Mouse (Mus musculus) thymus, postnatal 10 days (tissue): ENCODE data around the gene Mgll.

Source experiments
- DNase-seq, 2 experiments: peaks; one replicate each; pipeline ENCODE4 v3.0.0; 2021; ENCODE audit warnings: low spot score in 2 of 2

Mgll gene

GRCm38 (mm10) chr6:88724313-88725195 is at the start of gene Mgll:
Gene Mgll, plus strand, starts transcription at chr6:88724412.
- peak; percentile 50 to 66 for DNase-seq

DNA sequence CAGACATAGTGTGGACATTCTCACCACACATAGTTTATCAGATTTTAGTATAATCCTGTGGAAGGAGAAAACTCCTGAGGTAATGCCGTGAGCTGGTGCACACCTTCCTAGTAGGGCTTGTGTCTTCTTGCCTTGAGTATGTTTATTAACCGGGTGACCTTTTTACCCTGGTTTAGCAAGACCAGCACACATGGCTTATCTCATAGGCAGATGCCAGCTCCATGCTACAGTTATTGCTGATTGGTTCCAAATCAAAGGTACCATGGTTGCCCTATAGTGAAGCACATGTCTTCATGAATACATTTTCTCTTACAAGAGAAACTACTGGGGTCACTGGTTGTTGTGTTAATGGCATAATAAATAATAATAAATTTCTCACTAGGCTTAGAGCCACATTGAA is 48.4 kb upstream of the Mgll start:
- no peak for DNase-seq

GRCm38 (mm10) chr6:88676753-88677736 is 47.2 kb upstream of the Mgll start:
- no peak for DNase-seq

DNA sequence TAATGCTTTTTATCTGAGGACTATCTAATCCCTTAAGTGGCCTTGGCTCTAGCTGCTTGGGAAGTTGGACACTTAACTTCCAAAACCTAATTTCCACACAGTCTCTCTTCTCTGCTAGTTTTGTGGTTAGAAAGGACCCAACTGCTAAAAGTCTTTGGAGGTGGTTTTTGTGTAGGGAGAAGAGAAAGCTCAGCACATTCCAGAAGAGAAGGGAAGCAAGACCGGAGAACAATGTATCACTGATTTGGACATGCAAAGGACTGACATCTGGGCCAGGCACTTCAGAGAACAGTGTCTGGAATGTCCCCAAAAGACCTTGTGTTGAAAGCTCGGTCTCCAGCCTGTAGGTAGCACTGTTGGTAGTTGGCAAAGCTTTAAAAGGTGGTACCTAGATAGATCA is 46.5 kb upstream of the Mgll start:
- no peak for DNase-seq

DNA sequence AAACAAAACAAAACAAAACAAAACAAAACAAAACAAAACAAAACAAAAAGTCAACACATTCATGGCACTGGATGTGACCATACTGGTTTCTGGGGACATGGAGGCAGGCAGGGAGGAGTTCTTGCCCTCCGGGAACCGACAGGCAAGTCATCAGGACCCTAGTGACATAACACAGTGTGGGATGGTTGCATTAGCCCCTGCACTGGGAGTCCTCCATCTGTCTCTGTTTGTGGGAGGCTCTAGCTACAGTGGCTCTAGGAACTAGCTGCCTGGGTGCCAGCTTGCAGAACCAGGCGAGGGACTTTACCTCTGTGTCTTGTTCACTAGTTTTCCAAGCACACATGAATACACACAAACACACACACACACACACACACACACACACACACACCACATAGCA is 43.2 kb upstream of the Mgll start:
- no peak for DNase-seq

DNA sequence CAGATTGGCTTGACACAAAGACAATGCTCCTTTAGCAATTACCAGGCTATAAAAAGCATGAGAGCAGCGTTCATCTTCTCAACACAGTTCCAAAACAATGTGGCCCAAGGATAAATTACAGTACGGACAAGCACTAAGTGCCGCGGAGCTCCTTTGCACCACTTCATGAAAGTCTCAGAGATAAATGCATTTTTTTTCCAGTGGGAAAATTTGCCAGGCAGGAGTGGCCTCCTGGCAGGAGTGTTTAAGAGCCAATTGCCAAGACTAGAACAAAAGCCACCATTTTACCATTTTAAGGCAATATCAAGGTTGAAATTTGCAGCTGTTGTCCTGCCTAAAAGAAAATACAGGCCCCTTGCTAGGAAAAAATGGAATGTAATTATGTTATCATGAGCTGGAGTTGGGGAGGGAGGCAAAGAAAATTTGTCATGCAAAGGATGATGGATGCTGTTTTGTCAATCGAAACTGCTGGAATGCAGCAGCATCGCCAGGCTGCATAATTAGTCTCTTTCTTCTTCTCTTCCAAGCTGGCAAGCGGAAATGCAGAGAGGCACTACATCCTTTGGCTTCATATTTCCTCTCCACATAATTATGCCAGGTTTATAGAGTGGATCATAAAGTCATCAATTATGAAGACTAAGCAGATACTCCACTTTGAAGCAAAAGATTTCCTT is 40.7 kb upstream of the Mgll start:
- no peak for DNase-seq

GRCm38 (mm10) chr6:88688171-88688570 is 36.0 kb upstream of the Mgll start:
- no peak for DNase-seq

GRCm38 (mm10) chr6:88688712-88689111 is 35.5 kb upstream of the Mgll start:
- DNase-seq, result no peak

DNA sequence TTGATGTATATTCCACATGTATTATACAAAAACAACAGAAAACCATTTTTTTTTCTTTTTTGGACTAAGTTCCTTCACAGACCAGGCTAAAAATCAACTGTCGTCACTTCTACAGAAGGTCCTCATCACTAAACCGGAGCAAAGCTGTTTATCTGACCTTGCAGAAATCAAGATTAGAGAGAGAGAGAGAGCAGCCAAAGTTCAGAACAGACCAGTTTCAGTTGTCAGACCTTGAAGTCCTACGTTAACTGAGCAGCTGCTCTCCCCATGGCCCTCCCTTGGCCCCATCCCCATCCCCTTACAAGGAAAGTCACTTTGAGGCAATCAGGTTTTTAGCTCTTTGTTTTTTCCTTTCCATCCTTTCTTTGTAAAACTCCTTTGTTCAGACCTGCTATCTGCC is 34.0 kb upstream of the Mgll start:
- no peak for DNase-seq

- DNase-seq, result no peak
Observed at GRCm38 (mm10) chr6:88691361-88691760, 32.9 kb upstream of the Mgll start.

DNA sequence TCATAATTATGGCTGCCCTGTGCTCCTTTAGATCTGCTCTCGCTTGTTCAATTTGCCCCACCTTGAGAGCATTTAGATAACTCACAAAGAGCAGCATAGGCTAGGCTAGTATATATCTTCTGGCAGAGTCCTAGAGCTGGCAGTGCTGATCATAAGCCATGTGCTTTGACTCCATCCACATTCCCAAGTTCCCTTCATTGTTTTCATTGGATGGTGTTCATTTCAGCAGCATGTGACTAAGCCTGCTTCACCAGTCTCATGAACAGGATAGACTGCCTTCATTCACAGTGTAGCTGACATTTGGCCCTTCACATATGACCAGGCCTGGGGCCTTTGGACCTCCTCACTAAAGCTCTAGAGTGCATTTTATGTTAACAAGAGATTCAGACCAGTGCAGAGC is 21.3 kb upstream of the Mgll start:
- DNase-seq, result no peak

GRCm38 (mm10) chr6:88703731-88704130 is 20.5 kb upstream of the Mgll start:
- no peak for DNase-seq

DNA sequence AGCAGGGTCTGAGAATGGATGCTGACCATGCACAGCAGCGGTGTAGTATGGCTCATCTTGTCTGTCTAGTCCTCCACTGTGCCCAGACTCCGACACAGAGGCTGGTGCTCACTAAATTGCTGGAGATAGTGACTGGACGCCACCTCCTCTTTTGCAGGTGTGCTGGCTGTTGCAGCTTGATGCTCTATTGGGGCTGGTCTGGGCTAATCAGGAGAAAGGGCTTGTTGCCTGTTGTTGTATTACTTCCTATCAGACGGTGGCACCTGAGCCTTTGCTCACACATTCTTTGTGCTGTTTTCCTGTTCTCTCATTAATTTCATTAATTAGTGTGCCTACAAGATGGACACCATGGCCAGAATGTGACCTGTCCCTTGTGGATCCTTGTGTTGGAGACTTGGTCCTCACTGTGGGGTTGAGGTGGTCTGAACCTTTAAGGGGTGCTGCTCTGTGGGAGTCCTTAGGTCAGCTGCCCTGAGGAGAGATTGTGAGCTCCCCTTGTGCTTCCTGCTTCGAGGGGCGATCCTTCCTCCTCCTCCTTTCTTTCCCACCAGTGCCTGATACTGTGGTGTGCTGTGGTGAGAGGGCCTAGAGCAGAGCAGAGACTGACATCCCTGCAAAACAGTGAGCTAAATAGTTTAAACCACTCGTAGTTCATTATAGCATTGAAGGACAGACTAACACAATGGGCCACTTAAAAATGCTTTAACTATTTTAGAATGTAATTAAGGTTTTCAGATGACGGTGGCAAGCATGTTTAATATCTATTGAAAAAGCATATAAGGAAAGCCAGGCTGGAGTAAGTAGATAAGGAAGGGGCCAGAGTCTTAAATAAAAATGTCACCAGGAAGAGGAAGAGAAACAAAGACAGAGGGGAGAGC is 15.6 kb upstream of the Mgll start:
- DNase-seq, result no peak

- DNase-seq, result no peak
Observed at GRCm38 (mm10) chr6:88709279-88709575, 15.0 kb upstream of the Mgll start.

DNA sequence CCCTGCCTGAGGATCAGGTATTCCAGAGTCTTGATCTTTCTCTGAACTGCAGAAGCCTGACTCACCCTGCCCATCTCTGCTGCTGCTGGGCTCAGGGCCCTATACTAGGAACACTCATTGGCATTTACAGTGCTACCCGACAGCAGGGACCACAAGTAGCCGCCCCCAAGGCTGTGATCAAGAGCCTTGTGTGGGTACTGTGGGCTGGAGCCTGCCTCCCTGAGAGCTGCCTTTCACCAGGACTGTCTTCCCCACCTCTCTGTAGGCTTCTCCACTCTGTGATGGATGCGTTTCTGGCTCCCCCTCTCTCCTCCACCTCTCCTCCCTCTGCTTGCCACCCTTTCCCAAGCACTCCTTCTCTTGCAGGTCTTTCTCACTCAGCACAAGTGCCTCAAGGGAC is 12.9 kb upstream of the Mgll start:
- no peak for DNase-seq

GRCm38 (mm10) chr6:88712083-88712482 is 12.1 kb upstream of the Mgll start:
- no peak for DNase-seq

DNA sequence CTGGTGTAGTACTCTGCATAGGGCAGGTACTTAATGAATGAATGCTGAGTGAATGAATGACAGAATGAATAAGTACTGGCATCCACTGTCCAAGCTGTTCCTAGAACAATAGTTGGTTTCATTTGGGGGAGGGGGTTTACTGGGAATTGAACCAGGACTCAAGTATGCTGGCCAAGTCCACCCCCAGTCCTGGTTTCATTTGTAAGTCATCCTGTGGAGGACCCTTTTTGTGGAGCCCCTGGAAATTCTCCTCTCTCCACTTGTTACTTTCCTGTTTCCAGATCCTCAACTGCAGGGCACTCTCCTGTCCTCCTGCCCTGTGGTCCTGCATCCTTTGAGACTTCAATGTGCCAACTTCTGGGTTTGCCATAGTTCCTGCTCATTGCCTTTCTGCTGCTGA is 10.9 kb upstream of the Mgll start:
- no peak for DNase-seq

DNA sequence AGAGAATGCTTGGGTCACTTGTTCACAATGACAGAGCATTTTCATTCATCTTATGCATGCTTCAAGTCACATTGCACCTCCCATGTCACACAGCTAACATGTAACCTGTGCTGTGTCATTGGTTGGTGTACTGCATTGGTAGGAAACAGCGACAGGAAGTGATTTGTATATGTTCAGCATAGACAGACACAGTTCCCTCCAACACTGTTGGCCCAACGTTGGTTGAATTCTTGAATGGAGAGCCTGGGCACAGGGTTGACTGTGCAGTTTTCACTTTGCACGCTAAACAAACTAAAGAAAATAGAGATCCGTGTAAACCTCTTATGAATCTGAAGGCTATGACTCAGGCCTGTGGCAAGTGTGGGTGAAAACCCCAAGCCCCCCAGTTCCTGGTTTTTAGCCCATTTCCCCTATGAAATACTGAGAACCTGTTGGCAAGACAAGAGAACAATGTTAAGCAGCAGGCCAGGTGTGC is 10.0 kb upstream of the Mgll start:
- DNase-seq, result no peak

GRCm38 (mm10) chr6:88715378-88715781 is 8.8 kb upstream of the Mgll start:
- DNase-seq, result no peak

DNA sequence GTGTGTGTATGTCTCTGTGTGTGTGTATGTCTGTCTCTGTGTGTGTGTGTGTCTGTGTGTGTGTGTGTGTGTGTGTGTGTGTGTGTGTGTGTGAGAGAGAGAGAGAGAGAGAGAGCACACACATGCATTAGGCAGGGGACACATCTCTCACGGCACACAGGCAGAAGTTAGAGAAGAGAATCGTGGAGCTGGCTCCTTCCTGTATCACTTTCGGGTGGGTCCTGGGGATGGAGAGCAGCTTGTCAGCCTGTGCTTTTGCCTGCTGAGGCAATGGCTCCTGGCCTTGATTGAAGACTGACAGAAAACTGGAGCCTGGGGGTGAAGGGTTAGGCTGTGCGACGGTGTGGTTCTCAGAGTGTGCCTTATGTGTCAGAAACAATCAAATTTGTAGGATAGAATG is 8.2 kb upstream of the Mgll start:
- no peak for DNase-seq
